Mouse (Mus musculus) kidney, embryonic 15.5 days (tissue): ENCODE results near the gene Swsap1. TPM values are rescaled to one million over a fixed set of nuclear protein-coding genes. Genes with fewer than 3 reads are reported as not detected.

Source experiments
- ATAC-seq: fragments of 200-750 bp; cut with Nextera tagmentation; replicated peaks from 2 replicates; pipeline ENCODE4 v1.8.0; 2017; ENCODE audit warnings: moderate TSS enrichment; ENCODE audit not compliant: low FRiP score
- H3K27ac ChIP-seq: fragments of 300-500 bp; sonication (generic); 2 replicates; pipeline ENCODE4 v1.5.1; 2015; ENCODE audit warnings: mild to moderate bottlenecking, inconsistent platforms
- H3K27me3 ChIP-seq: fragments of 300-500 bp; sonication (generic); 2 replicates; pipeline ENCODE4 v1.6.1; 2015; ENCODE audit warnings: inconsistent platforms
- H3K36me3 ChIP-seq: fragments of 300-500 bp; sonication (generic); 2 replicates; pipeline ENCODE4 v1.6.1; 2015; ENCODE audit warnings: inconsistent platforms
- H3K4me1 ChIP-seq: fragments of 300-500 bp; sonication (generic); 2 replicates; pipeline ENCODE4 v1.6.1; 2015; ENCODE audit warnings: inconsistent platforms
- H3K4me2 ChIP-seq: fragments of 300-500 bp; sonication (generic); 2 replicates; pipeline ENCODE4 v1.6.1; 2015; ENCODE audit warnings: moderate library complexity, mild to moderate bottlenecking, inconsistent platforms
- H3K4me3 ChIP-seq: fragments of 300-500 bp; sonication (generic); replicated peaks from 2 replicates; pipeline ENCODE4 v1.5.1; 2015; ENCODE audit warnings: mild to moderate bottlenecking, inconsistent platforms
- H3K9ac ChIP-seq: fragments of 300-500 bp; sonication (generic); 2 replicates; pipeline ENCODE4 v1.6.1; 2015; ENCODE audit warnings: mild to moderate bottlenecking, inconsistent platforms
- H3K9me3 ChIP-seq: fragments of 300-500 bp; sonication (generic); replicated peaks from 2 replicates; pipeline ENCODE4 v1.6.1; 2016; ENCODE audit warnings: inconsistent platforms
- WGBS: fragments of 180-500 bp; shearing (Covaris S2); methylation state at CpG from one replicate; pipeline ENCODE4 v1.1.7; 2015; ENCODE audit warnings: mixed read lengths; 5-methylcytosine and 5-hydroxymethylcytosine counted together
- polyA plus RNA-seq: library from polyadenylated mRNA; unstranded; fragments of >200 nt; fragmentation: Nextera tagmentation; extraction: Ambion mirVana; gene quantifications from 2 replicates; pipeline ENCODE4 v1.2.1, GENCODE M21; 2015

Gene Swsap1
- polyA plus RNA-seq, 1 experiment from 2014 or later: 7.9 TPM

GRCm38 (mm10) chr9:21937711-21938175 is 17.8 kb upstream of the Swsap1 start:
- Histone ChIP-seq H3K4me2 (peak overlapping the region; percentile 92), H3K9ac (no peak overlapping the region), H3K27me3 (no peaks in the 10 kb centered on the region), H3K27ac (no peak overlapping the region), H3K4me1 (peaks cover 22% of the 10 kb centered on the region), H3K36me3 (no peaks in the 10 kb centered on the region), H3K9me3 (no peaks in the 10 kb centered on the region), H3K4me3 (peak overlapping the region; percentile 64)
- WGBS: 79% methylated on average over 4 of the region's 4 CpGs
- no peak for ATAC-seq

GRCm38 (mm10) chr9:21938234-21938855 is 17.2 kb upstream of the Swsap1 start:
- Histone ChIP-seq H3K9me3 (no peaks in the 10 kb centered on the region), H3K27ac (no peak overlapping the region), H3K4me3 (no peak overlapping the region), H3K9ac (no peak overlapping the region), H3K27me3 (no peaks in the 10 kb centered on the region), H3K4me2 (no peak overlapping the region), H3K36me3 (no peaks in the 10 kb centered on the region), H3K4me1 (peaks cover 17% of the 10 kb centered on the region)
- 85% methylated on average over 4 of the region's 4 CpGs for WGBS
- ATAC-seq: no peak

- H3K36me3 ChIP-seq: no peaks in the 10 kb centered on the region
- H3K27me3 ChIP-seq: peaks cover 12% of the 10 kb centered on the region
- ATAC-seq: no peak
- H3K9ac ChIP-seq: no peak overlapping the region
- 73% methylated on average over 12 of the region's 12 CpGs for WGBS
- H3K9me3 ChIP-seq: no peaks in the 10 kb centered on the region
- no peak overlapping the region for H3K4me3 ChIP-seq
- H3K27ac ChIP-seq: no peak overlapping the region
- peaks cover 19% of the 10 kb centered on the region for H3K4me1 ChIP-seq
- no peak overlapping the region for H3K4me2 ChIP-seq
Observed at GRCm38 (mm10) chr9:21943046-21943445, 12.5 kb upstream of the Swsap1 start.

GRCm38 (mm10) chr9:21943638-21944037 is 11.9 kb upstream of the Swsap1 start:
- Histone ChIP-seq H3K4me3 (no peak overlapping the region), H3K9me3 (no peaks in the 10 kb centered on the region), H3K4me2 (no peak overlapping the region; the same call in 1 of the 2 replicates), H3K36me3 (no peaks in the 10 kb centered on the region), H3K27me3 (peaks cover 18% of the 10 kb centered on the region), H3K9ac (no peak overlapping the region), H3K4me1 (peaks cover 19% of the 10 kb centered on the region), H3K27ac (no peak overlapping the region)
- no peak for ATAC-seq
- WGBS: 55% methylated on average over 12 of the region's 12 CpGs

GRCm38 (mm10) chr9:21944267-21944666 is 11.3 kb upstream of the Swsap1 start:
- H3K4me3 ChIP-seq: no peak overlapping the region

GRCm38 (mm10) chr9:21947540-21948130 is 7.9 kb upstream of the Swsap1 start:
- Histone ChIP-seq H3K27me3 (peaks cover 18% of the 10 kb centered on the region), H3K4me2 (peak overlapping the region; percentile 46), H3K27ac (no peak overlapping the region), H3K36me3 (no peaks in the 10 kb centered on the region), H3K9me3 (0 out of 2 replicates have a peak, but pooled peaks cover 4% of the 10 kb centered on the region), H3K4me1 (peaks cover 19% of the 10 kb centered on the region), H3K4me3 (no peak overlapping the region), H3K9ac (no peak overlapping the region)
- ATAC-seq: no peak; the same call in 1 of the 2 replicates
- WGBS: 7% methylated on average over 28 of the region's 28 CpGs

More at GRCm38 (mm10) chr9:21944267-21944666, 11.3 kb upstream of the Swsap1 start:
- WGBS: 13% methylated on average over 23 of the region's 23 CpGs
- H3K36me3 ChIP-seq: no peaks in the 10 kb centered on the region
- H3K27ac ChIP-seq: no peak overlapping the region
- H3K27me3 ChIP-seq: peaks cover 18% of the 10 kb centered on the region
- H3K9me3 ChIP-seq: no peaks in the 10 kb centered on the region
- H3K4me1 ChIP-seq: peaks cover 19% of the 10 kb centered on the region
- H3K4me2 ChIP-seq: peak overlapping the region; percentile 32
- no peak for ATAC-seq
- H3K9ac ChIP-seq: no peak overlapping the region

GRCm38 (mm10) chr9:21948146-21948545 is 7.4 kb upstream of the Swsap1 start:
- no peak overlapping the region for H3K27ac ChIP-seq
- H3K4me2 ChIP-seq: no peak overlapping the region
- H3K27me3 ChIP-seq: peaks cover 18% of the 10 kb centered on the region
- no peak for ATAC-seq
- H3K9ac ChIP-seq: no peak overlapping the region
- H3K36me3 ChIP-seq: no peaks in the 10 kb centered on the region
- H3K4me3 ChIP-seq: no peak overlapping the region
- H3K4me1 ChIP-seq: peaks cover 19% of the 10 kb centered on the region
- WGBS: 53% methylated on average over 8 of the region's 8 CpGs
- H3K9me3 ChIP-seq: 0 out of 2 replicates have a peak, but pooled peaks cover 4% of the 10 kb centered on the region

GRCm38 (mm10) chr9:21948790-21949189 is 6.8 kb upstream of the Swsap1 start:
- no peak for ATAC-seq
- peaks cover 18% of the 10 kb centered on the region for H3K27me3 ChIP-seq
- H3K4me2 ChIP-seq: no peak overlapping the region
- peaks cover 18% of the 10 kb centered on the region for H3K4me1 ChIP-seq
- WGBS: 71% methylated on average over 6 of the region's 6 CpGs
- H3K27ac ChIP-seq: no peak overlapping the region
- H3K9ac ChIP-seq: no peak overlapping the region
- H3K9me3 ChIP-seq: 0 out of 2 replicates have a peak, but pooled peaks cover 4% of the 10 kb centered on the region
- H3K36me3 ChIP-seq: no peaks in the 10 kb centered on the region
- no peak overlapping the region for H3K4me3 ChIP-seq

- H3K4me2 ChIP-seq: no peak overlapping the region
- WGBS: 16% methylated on average over 11 of the region's 11 CpGs
- H3K9me3 ChIP-seq: 0 out of 2 replicates have a peak, but pooled peaks cover 4% of the 10 kb centered on the region
- H3K27me3 ChIP-seq: peaks cover 18% of the 10 kb centered on the region
- H3K4me1 ChIP-seq: peaks cover 10% of the 10 kb centered on the region
- no peak for ATAC-seq
- no peak overlapping the region for H3K9ac ChIP-seq
- no peak overlapping the region for H3K4me3 ChIP-seq
- H3K27ac ChIP-seq: no peak overlapping the region
- H3K36me3 ChIP-seq: no peaks in the 10 kb centered on the region
Observed at GRCm38 (mm10) chr9:21950322-21950721, 5.2 kb upstream of the Swsap1 start.

GRCm38 (mm10) chr9:21951977-21952376 is 3.6 kb upstream of the Swsap1 start:
- WGBS: 76% methylated on average over 3 of the region's 3 CpGs
- no peak overlapping the region for H3K4me3 ChIP-seq
- peaks cover 16% of the 10 kb centered on the region for H3K4me1 ChIP-seq
- H3K36me3 ChIP-seq: no peaks in the 10 kb centered on the region
- no peak overlapping the region for H3K4me2 ChIP-seq
- no peak overlapping the region for H3K27ac ChIP-seq
- peaks cover 16% of the 10 kb centered on the region for H3K27me3 ChIP-seq
- no peak overlapping the region for H3K9ac ChIP-seq
- H3K9me3 ChIP-seq: 0 out of 2 replicates have a peak, but pooled peaks cover 4% of the 10 kb centered on the region
- no peak for ATAC-seq

- no peak overlapping the region for H3K27ac ChIP-seq
- no peak overlapping the region for H3K4me3 ChIP-seq
- H3K36me3 ChIP-seq: peaks cover 11% of the 10 kb centered on the region; the same call in 1 of the 2 replicates
- 0 out of 2 replicates have a peak, but pooled peaks cover under 1% of the 10 kb centered on the region for H3K27me3 ChIP-seq
- no peak overlapping the region for H3K9ac ChIP-seq
- ATAC-seq: no peak
- no peak overlapping the region for H3K4me2 ChIP-seq
- H3K4me1 ChIP-seq: peaks cover 7% of the 10 kb centered on the region
- 0 out of 2 replicates have a peak, but pooled peaks cover 4% of the 10 kb centered on the region for H3K9me3 ChIP-seq
- WGBS: 22% methylated on average over 3 of the region's 3 CpGs
Observed at GRCm38 (mm10) chr9:21953600-21953999, 2.0 kb upstream of the Swsap1 start.

GRCm38 (mm10) chr9:21954635-21955034 is 920 bp upstream of the Swsap1 start:
- H3K36me3 ChIP-seq: peaks cover 12% of the 10 kb centered on the region
- H3K4me2 ChIP-seq: peak overlapping the region; percentile 77; the same call in 1 of the 2 replicates
- no peaks in the 10 kb centered on the region for H3K27me3 ChIP-seq
- no peak overlapping the region for H3K27ac ChIP-seq
- 0 out of 2 replicates have a peak, but pooled peaks cover 4% of the 10 kb centered on the region for H3K9me3 ChIP-seq
- no peak overlapping the region for H3K9ac ChIP-seq
- no peak overlapping the region for H3K4me3 ChIP-seq
- no peak for ATAC-seq
- peaks cover 12% of the 10 kb centered on the region for H3K4me1 ChIP-seq
- WGBS: 78% methylated on average over 3 of the region's 3 CpGs
